Mouse (Mus musculus) stomach, embryonic 15.5 days (tissue): ENCODE results near the gene 4921530L21Rik. TPM values are rescaled to one million over a fixed set of nuclear protein-coding genes. Genes with fewer than 3 reads are reported as not detected.

Source experiments
- ATAC-seq: fragments of 200-750 bp; cut with Nextera tagmentation; 2 replicates; pipeline ENCODE4 v1.8.0; 2017; ENCODE audit warnings: low read depth, moderate number of reproducible peaks, moderate TSS enrichment; ENCODE audit not compliant: insufficient read depth, low FRiP score
- H3K27ac ChIP-seq: fragments of 300-500 bp; sonication (generic); 2 replicates; pipeline ENCODE4 v1.5.1; 2015; ENCODE audit warnings: mild to moderate bottlenecking, inconsistent platforms
- H3K27me3 ChIP-seq: fragments of 300-500 bp; sonication (generic); replicated peaks from 2 replicates; pipeline ENCODE4 v1.6.1; 2015; ENCODE audit warnings: inconsistent platforms
- H3K36me3 ChIP-seq: fragments of 300-500 bp; sonication (generic); 2 replicates; pipeline ENCODE4 v1.6.1; 2015; ENCODE audit warnings: inconsistent platforms
- H3K4me1 ChIP-seq: fragments of 300-500 bp; sonication (generic); 2 replicates; pipeline ENCODE4 v1.6.1; 2015; ENCODE audit warnings: inconsistent platforms
- H3K4me2 ChIP-seq: fragments of 300-500 bp; sonication (generic); 2 replicates; pipeline ENCODE4 v1.6.1; 2015; ENCODE audit warnings: mild to moderate bottlenecking, inconsistent platforms
- H3K4me3 ChIP-seq: fragments of 300-500 bp; sonication (generic); replicated peaks from 2 replicates; pipeline ENCODE4 v1.5.1; 2015; ENCODE audit warnings: inconsistent platforms
- H3K9ac ChIP-seq: fragments of 300-500 bp; sonication (generic); 2 replicates; pipeline ENCODE4 v1.6.1; 2015; ENCODE audit warnings: inconsistent platforms
- H3K9me3 ChIP-seq: fragments of 300-500 bp; sonication (generic); 2 replicates; pipeline ENCODE4 v1.6.1; 2016; ENCODE audit warnings: inconsistent platforms
- WGBS: fragments of 180-500 bp; shearing (Covaris S2); methylation state at CpG from one replicate; pipeline ENCODE4 v1.1.7; 2015; 5-methylcytosine and 5-hydroxymethylcytosine counted together
- polyA plus RNA-seq: library from polyadenylated mRNA; unstranded; fragments of >200 nt; fragmentation: Nextera tagmentation; extraction: Ambion mirVana; gene quantifications from 2 replicates; pipeline ENCODE4 v1.2.1, GENCODE M21; 2015

Gene 4921530L21Rik
- polyA plus RNA-seq, 1 experiment from 2014 or later: not detected

GRCm38 (mm10) chr14:95927810-95928785, 47.0 kb downstream of the 4921530L21Rik start:
- no peak for ATAC-seq
- no peaks in the 10 kb centered on the region for H3K27me3 ChIP-seq
- H3K9ac ChIP-seq: no peak overlapping the region
- H3K4me1 ChIP-seq: no peaks in the 10 kb centered on the region
- 56% methylated on average over 3 of the region's 3 CpGs for WGBS
- no peak overlapping the region for H3K4me2 ChIP-seq
- H3K9me3 ChIP-seq: no peaks in the 10 kb centered on the region
- no peaks in the 10 kb centered on the region for H3K36me3 ChIP-seq
- no peak overlapping the region for H3K27ac ChIP-seq
- no peak overlapping the region for H3K4me3 ChIP-seq
